10 mouse cellular contexts compared by ENCODE assay signal in genomic region chr17:28224615-28225014, GRCm38 (mm10). TPM values are rescaled to one million over a fixed set of nuclear protein-coding genes. Genes with fewer than 3 reads are reported as not detected.
DNase-seq lines count a peak whose midpoint lies in the region; ATAC-seq and TF ChIP-seq lines count a peak whose summit lies in the region.
"Had no signal": no experiment of that assay in that cellular context is flagged by ENCODE, and none has a peak within 500 bp of the region (broad histone marks: within the 10 kb centered on the region; RNA-seq: fewer than 3 reads in every experiment).

No protein-coding gene starts in this region.

- ATAC-seq in forebrain, embryonic 15.5 days (replicated peaks) = no peak
- no peak for ATAC-seq in forebrain, embryonic 12.5 days (ENCODE audit: low FRiP score)
- ATAC-seq in kidney, embryonic 15.5 days (replicated peaks; ENCODE audit: low FRiP score) = no peak

- H3K4me3 ChIP-seq in forebrain, embryonic 15.5 days = peak overlapping the region; percentile 53; the same call in 1 of the 2 replicates
- H3K4me3 ChIP-seq in forebrain, embryonic 12.5 days (replicated peaks) = no peak overlapping the region
- no peak overlapping the region for H3K4me3 ChIP-seq in kidney, embryonic 15.5 days (replicated peaks)
- H3K4me3 ChIP-seq in CH12.LX (replicated peaks in 1 of 3; ENCODE audit: low read depth in 2 of 3, low read length in 2 of 3, poor library complexity in 1 of 3) = no peak overlapping the region
- H3K4me3 ChIP-seq in limb, embryonic 10.5 days = peak overlapping the region; percentile 64; the same call in 1 of the 2 replicates

- no peak for TF ChIP-seq CTCF in CH12.LX (conservative IDR thresholded peaks at IDR 0.05 in 1 of 2, IDR thresholded peaks at IDR 0.05 in 1 of 2; ENCODE audit: low read depth in 2 of 2, low read length in 2 of 2)

- no peaks in the 10 kb centered on the region for H3K9me3 ChIP-seq in forebrain, embryonic 15.5 days
- H3K9me3 ChIP-seq in forebrain, embryonic 12.5 days = no peaks in the 10 kb centered on the region
- H3K9me3 ChIP-seq in kidney, embryonic 15.5 days (replicated peaks) = no peaks in the 10 kb centered on the region
- H3K9me3 ChIP-seq in CH12.LX (replicated peaks; ENCODE audit: low read length) = no peaks in the 10 kb centered on the region
- H3K9me3 ChIP-seq in limb, embryonic 10.5 days (replicated peaks) = no peaks in the 10 kb centered on the region
- H3K9me3 ChIP-seq: heart, embryonic 13.5 days; liver, embryonic 15.5 days had no signal

- DNase-seq in kidney, postnatal 4 days = no peak
- no peak for DNase-seq in CH12.LX (ENCODE audit: extremely low read depth)
- DNase-seq in limb, embryonic 10.5 days (ENCODE audit: low spot score) = no peak
- DNase-seq in lung, postnatal 14 days = no peak
- no peak for DNase-seq in kidney, adult 11 months

- in situ Hi-C loops in CH12.LX (cut with MboI; ENCODE audit: low pct_ligation_motif_present, low pct_unique_long_range_greater_than_20kb, low sequenced_read_pairs) = loop anchor here (25.0 kb wide), 1 partner anchor 288 kb away; the partner anchor contains the start of gene Fkbp5

- no peak for TF ChIP-seq EP300 in CH12.LX (IDR thresholded peaks at IDR 0.05; ENCODE audit: low read length)

- WGBS in forebrain, embryonic 15.5 days = 86% methylated on average over 10 of the region's 10 CpGs
- 87% methylated on average over 10 of the region's 10 CpGs for WGBS in forebrain, embryonic 12.5 days
- 88% methylated on average over 10 of the region's 10 CpGs for WGBS in kidney, embryonic 15.5 days
- WGBS in limb, embryonic 10.5 days = 86% methylated on average over 10 of the region's 10 CpGs

- H3K36me3 ChIP-seq in forebrain, embryonic 15.5 days = no peaks in the 10 kb centered on the region
- no peaks in the 10 kb centered on the region for H3K36me3 ChIP-seq in forebrain, embryonic 12.5 days (replicated peaks)
- no peaks in the 10 kb centered on the region for H3K36me3 ChIP-seq in kidney, embryonic 15.5 days
- peaks cover 61 to 81% of the 10 kb centered on the region in 2 experiments for H3K36me3 ChIP-seq in CH12.LX (replicated peaks in 1 of 2; ENCODE audit: control insufficient read depth in 1 of 2, insufficient read depth in 1 of 2, low read length in 1 of 2)
- H3K36me3 ChIP-seq in limb, embryonic 10.5 days = peaks cover 12% of the 10 kb centered on the region
- H3K36me3 ChIP-seq: heart, embryonic 13.5 days had no signal

- H3K4me2 ChIP-seq in forebrain, embryonic 15.5 days (replicated peaks) = no peak overlapping the region
- H3K4me2 ChIP-seq in forebrain, embryonic 12.5 days = no peak overlapping the region
- H3K4me2 ChIP-seq in kidney, embryonic 15.5 days = peak overlapping the region; percentile 95; the same call in 1 of the 2 replicates
- H3K4me2 ChIP-seq in CH12.LX (ENCODE audit: insufficient read depth, low read depth, poor library complexity, severe bottlenecking) = 0 out of 2 replicates have a peak overlapping the region, but pooled peaks have one; percentile 14

- TF ChIP-seq POLR2A in CH12.LX (IDR thresholded peaks at IDR 0.05; ENCODE audit: low read depth, low read length) = no peak

- no peak for TF ChIP-seq RAD21 in CH12.LX (IDR thresholded peaks at IDR 0.05; ENCODE audit: low read depth, low read length)

- H3K9ac ChIP-seq in forebrain, embryonic 15.5 days (replicated peaks) = no peak overlapping the region
- H3K9ac ChIP-seq in forebrain, embryonic 12.5 days = no peak overlapping the region
- no peak overlapping the region for H3K9ac ChIP-seq in kidney, embryonic 15.5 days
- H3K9ac ChIP-seq in CH12.LX (ENCODE audit: insufficient read depth, low read depth) = no peak overlapping the region
- H3K9ac ChIP-seq: liver, embryonic 15.5 days had no signal

- dilution Hi-C loops in CH12.LX (cut with MboI; ENCODE audit: extremely low pct_ligation_motif_present, extremely low pct_unique_long_range_greater_than_20kb, low sequenced_read_pairs) = no loop called here

- no peaks in the 10 kb centered on the region for H3K27me3 ChIP-seq in forebrain, embryonic 15.5 days
- H3K27me3 ChIP-seq in forebrain, embryonic 12.5 days = no peaks in the 10 kb centered on the region; the same call in 1 of the 2 replicates
- H3K27me3 ChIP-seq in kidney, embryonic 15.5 days = no peaks in the 10 kb centered on the region
- no peaks in the 10 kb centered on the region for H3K27me3 ChIP-seq in CH12.LX (replicated peaks)
- no peaks in the 10 kb centered on the region for H3K27me3 ChIP-seq in limb, embryonic 10.5 days (ENCODE audit: low read depth, poor library complexity, severe bottlenecking)

- no peaks in the 10 kb centered on the region; the same call in 1 of the 2 replicates for H3K79me2 ChIP-seq in CH12.LX (replicated peaks; ENCODE audit: control insufficient read depth, extremely low read depth, insufficient read depth, poor library complexity, severe bottlenecking)

- H3K27ac ChIP-seq in forebrain, embryonic 15.5 days (replicated peaks) = 0 out of 2 replicates have a peak overlapping the region, but pooled peaks have one; percentile 78
- no peak overlapping the region for H3K27ac ChIP-seq in forebrain, embryonic 12.5 days
- H3K27ac ChIP-seq in kidney, embryonic 15.5 days = peak overlapping the region; percentile 85; the same call in 1 of the 2 replicates
- peak overlapping the region; percentile 28; the same call in 1 of the 2 replicates for H3K27ac ChIP-seq in CH12.LX (ENCODE audit: insufficient read depth, low read depth)
- H3K27ac ChIP-seq in limb, embryonic 10.5 days = 0 out of 2 replicates have a peak overlapping the region, but pooled peaks have one; percentile 92
- H3K27ac ChIP-seq: heart, embryonic 13.5 days had no signal

- H3K4me1 ChIP-seq in forebrain, embryonic 15.5 days = peaks cover 24% of the 10 kb centered on the region
- peaks cover 21% of the 10 kb centered on the region for H3K4me1 ChIP-seq in forebrain, embryonic 12.5 days
- H3K4me1 ChIP-seq in kidney, embryonic 15.5 days = peaks cover 29% of the 10 kb centered on the region
- H3K4me1 ChIP-seq in CH12.LX (ENCODE audit: control insufficient read depth in 1 of 2, insufficient read depth in 2 of 2) = peaks cover 11 to 47% of the 10 kb centered on the region in 2 experiments
- H3K4me1 ChIP-seq in limb, embryonic 10.5 days = peaks cover 31% of the 10 kb centered on the region

TF ChIP-seq in CH12.LX, 34 proteins besides CTCF, POLR2A, EP300 and RAD21:
- TF ChIP-seq HCFC1 (IDR thresholded peaks at IDR 0.05; ENCODE audit: low read depth, low read length) (no peak), MXI1 (IDR thresholded peaks at IDR 0.05; ENCODE audit: low read depth, low read length) (0 out of 2 replicates have a peak, but pooled peaks have one; percentile 9)

RNA-seq across cellular contexts. Expression of gene Ppard, which starts 7.9 kb away (rescaled TPM):
- 1.3 and 1.4 TPM in 2 replicates for polyA plus RNA-seq in forebrain, embryonic 15.5 days (2015; fragmentation: Nextera tagmentation; extraction: Ambion mirVana)
- polyA plus RNA-seq in forebrain, embryonic 12.5 days (2016; fragmentation: Nextera tagmentation; extraction: Ambion mirVana) = 1.4 and 1.6 TPM in 2 replicates
- polyA plus RNA-seq in kidney, embryonic 15.5 days (2015; fragmentation: Nextera tagmentation; extraction: Ambion mirVana) = 2.3 and 2.7 TPM in 2 replicates
- total RNA-seq in CH12.LX (2012; rRNA removed) (4.1 and 7.3 TPM in 2 replicates), CH12.LX (2014; rRNA removed) (1.8 and 2.9 TPM in 2 replicates)
- 12.7 and 15.5 TPM in 2 replicates for polyA plus RNA-seq in CH12.LX (2012; ENCODE audit: insufficient read length, low read depth)
- 1.9 and 2.3 TPM in 2 replicates for polyA plus RNA-seq in limb, embryonic 10.5 days (2016; fragmentation: Nextera tagmentation; extraction: Ambion mirVana)

RNA-seq across cellular contexts. Expression of gene Def6, which starts 17.0 kb away (rescaled TPM):
- 3.7 and 4.8 TPM in 2 replicates for polyA plus RNA-seq in forebrain, embryonic 15.5 days (2015; fragmentation: Nextera tagmentation; extraction: Ambion mirVana)
- 2.8 and 4.4 TPM in 2 replicates for polyA plus RNA-seq in forebrain, embryonic 12.5 days (2016; fragmentation: Nextera tagmentation; extraction: Ambion mirVana)
- 6.7 and 7.5 TPM in 2 replicates for polyA plus RNA-seq in kidney, embryonic 15.5 days (2015; fragmentation: Nextera tagmentation; extraction: Ambion mirVana)
- total RNA-seq in CH12.LX (2012; rRNA removed) = 56.9 and 81.8 TPM in 2 replicates
- 31.3 and 33.3 TPM in 2 replicates for total RNA-seq in CH12.LX (2014; rRNA removed)
- polyA plus RNA-seq in CH12.LX (2012; ENCODE audit: insufficient read length, low read depth) = 53.6 and 57.4 TPM in 2 replicates
- 6.8 and 11.1 TPM in 2 replicates for polyA plus RNA-seq in limb, embryonic 10.5 days (2016; fragmentation: Nextera tagmentation; extraction: Ambion mirVana)

RNA-seq across cellular contexts. Expression of gene Zfp523, which starts 47.7 kb away (rescaled TPM):
- polyA plus RNA-seq in forebrain, embryonic 15.5 days (2015; fragmentation: Nextera tagmentation; extraction: Ambion mirVana) = 39.6 and 40.7 TPM in 2 replicates
- polyA plus RNA-seq in forebrain, embryonic 12.5 days (2016; fragmentation: Nextera tagmentation; extraction: Ambion mirVana) = 43.6 and 44.7 TPM in 2 replicates
- 36.3 and 40.1 TPM in 2 replicates for polyA plus RNA-seq in kidney, embryonic 15.5 days (2015; fragmentation: Nextera tagmentation; extraction: Ambion mirVana)
- total RNA-seq in CH12.LX (2012; rRNA removed) = 7.6 and 14.7 TPM in 2 replicates
- 2.5 and 3.7 TPM in 2 replicates for total RNA-seq in CH12.LX (2014; rRNA removed)
- 10.1 and 12.5 TPM in 2 replicates for polyA plus RNA-seq in CH12.LX (2012; ENCODE audit: insufficient read length, low read depth)
- polyA plus RNA-seq in limb, embryonic 10.5 days (2016; fragmentation: Nextera tagmentation; extraction: Ambion mirVana) = 33.6 and 40.2 TPM in 2 replicates

Comparison
In these comparisons a context has a peak if more than half of its experiments do, and no peak if none do; other contexts are left out.
1. H3K4me3 ChIP-seq: peak in forebrain, embryonic 15.5 days (single experiment) and limb, embryonic 10.5 days (single experiment); none in forebrain, embryonic 12.5 days (single experiment), kidney, embryonic 15.5 days (single experiment) and CH12.LX (0 of 3).
2. H3K4me2 ChIP-seq: peak in kidney, embryonic 15.5 days (single experiment) and CH12.LX (single experiment); none in forebrain, embryonic 15.5 days (single experiment) and forebrain, embryonic 12.5 days (single experiment).